Mouse (Mus musculus) thymus, postnatal 4 days (tissue): ENCODE data around the gene Zmat5.
A peak's percentile ranks its signal among the peaks of the same experiment; 100 is the strongest.
"Not testable (repeated sequence)": the region's sequence is repeated elsewhere in the genome, so short reads cannot be mapped to it uniquely, and the experiment has no call there.

Source experiments
- DNase-seq: peaks from one replicate; pipeline ENCODE4 v3.0.0; 2021

Gene Zmat5

GRCm38 (mm10) chr11:4691213-4691612 lies 13.3 kb upstream of the Zmat5 start:
- no peak for DNase-seq

GRCm38 (mm10) chr11:4692162-4692561 lies 12.3 kb upstream of the Zmat5 start:
- no peak for DNase-seq

- no peak for DNase-seq
These were observed 7.2 kb upstream of the Zmat5 start for GRCm38 (mm10) chr11:4697043-4697983.

GRCm38 (mm10) chr11:4700726-4701125 lies 3.8 kb upstream of the Zmat5 start:
- DNase-seq = no peak

- no peak for DNase-seq
These were observed 798 bp upstream of the Zmat5 start for GRCm38 (mm10) chr11:4703688-4704071.

- no peak for DNase-seq
These were observed 700 bp downstream of the Zmat5 start for GRCm38 (mm10) chr11:4705178-4705577.

- DNase-seq = not testable (repeated sequence)
These were observed 5.7 kb downstream of the Zmat5 start for GRCm38 (mm10) chr11:4710188-4710587.

- no peak for DNase-seq
These were observed 8.3 kb downstream of the Zmat5 start for GRCm38 (mm10) chr11:4712822-4713221.

GRCm38 (mm10) chr11:4714727-4715126 lies 10.2 kb downstream of the Zmat5 start:
- DNase-seq = no peak

GRCm38 (mm10) chr11:4715596-4715995 lies 11.1 kb downstream of the Zmat5 start:
- DNase-seq = no peak

GRCm38 (mm10) chr11:4716530-4717236 lies 12.2 kb downstream of the Zmat5 start:
- no peak for DNase-seq

- no peak for DNase-seq
These were observed 14.1 kb downstream of the Zmat5 start for GRCm38 (mm10) chr11:4718548-4718947.

- DNase-seq = no peak
These were observed 15.5 kb downstream of the Zmat5 start for GRCm38 (mm10) chr11:4719961-4720360.

- DNase-seq = no peak
These were observed 15.9 kb downstream of the Zmat5 start for GRCm38 (mm10) chr11:4720393-4720792.

GRCm38 (mm10) chr11:4720900-4721580 lies 16.6 kb downstream of the Zmat5 start:
- DNase-seq = no peak

GRCm38 (mm10) chr11:4721728-4722127 lies 17.2 kb downstream of the Zmat5 start:
- no peak for DNase-seq

- DNase-seq = peak; percentile 30
These were observed 25.1 kb downstream of the Zmat5 start for GRCm38 (mm10) chr11:4729603-4730002.

GRCm38 (mm10) chr11:4730096-4730495 lies 25.6 kb downstream of the Zmat5 start:
- no peak for DNase-seq

- no peak for DNase-seq
These were observed 26.4 kb downstream of the Zmat5 start for GRCm38 (mm10) chr11:4730913-4731312.

GRCm38 (mm10) chr11:4731781-4732180 lies 27.3 kb downstream of the Zmat5 start:
- no peak for DNase-seq

- no peak for DNase-seq
These were observed 29.7 kb downstream of the Zmat5 start for GRCm38 (mm10) chr11:4734179-4734578.

- DNase-seq = no peak
These were observed 31.9 kb downstream of the Zmat5 start for GRCm38 (mm10) chr11:4736355-4736754.

GRCm38 (mm10) chr11:4737682-4738081 lies 33.2 kb downstream of the Zmat5 start:
- DNase-seq = no peak
